Mouse (Mus musculus) forebrain, embryonic 13.5 days (tissue): ENCODE measurements at regions not wholly inside any gene's neighbourhood (a gene's known extent, or its start where the extent isn't known, plus 50 kb on each side); places are given as distances from the start of the nearest gene placed in this dataset.

Experiments
- ATAC-seq: fragments of 200-750 bp; cut with Nextera tagmentation; 2 replicates; pipeline ENCODE4 v1.8.0; 2017
- H3K27ac ChIP-seq: fragments of 300-500 bp; sonication (generic); 2 replicates; pipeline ENCODE4 v1.5.1; 2015; ENCODE audit warnings: inconsistent platforms, mild to moderate bottlenecking, moderate library complexity
- H3K27me3 ChIP-seq: fragments of 300-500 bp; sonication (generic); 2 replicates; pipeline ENCODE4 v1.6.1; 2015; ENCODE audit warnings: mild to moderate bottlenecking, inconsistent platforms
- H3K36me3 ChIP-seq: fragments of 300-500 bp; sonication (generic); 2 replicates; pipeline ENCODE4 v1.6.1; 2015; ENCODE audit warnings: mild to moderate bottlenecking, inconsistent platforms; ENCODE audit not compliant: poor library complexity, severe bottlenecking
- H3K4me1 ChIP-seq: fragments of 300-500 bp; sonication (generic); 2 replicates; pipeline ENCODE4 v1.6.1; 2015; ENCODE audit warnings: inconsistent platforms
- H3K4me2 ChIP-seq: fragments of 300-500 bp; sonication (generic); 2 replicates; pipeline ENCODE4 v1.6.1; 2015; ENCODE audit warnings: inconsistent platforms, mild to moderate bottlenecking, moderate library complexity
- H3K4me3 ChIP-seq: fragments of 300-500 bp; sonication (generic); 2 replicates; pipeline ENCODE4 v1.5.1; 2015; ENCODE audit warnings: mild to moderate bottlenecking, inconsistent platforms
- H3K9ac ChIP-seq: fragments of 300-500 bp; sonication (generic); 2 replicates; pipeline ENCODE4 v1.6.1; 2015; ENCODE audit warnings: mild to moderate bottlenecking, inconsistent platforms
- H3K9me3 ChIP-seq: fragments of 300-500 bp; sonication (generic); replicated peaks from 2 replicates; pipeline ENCODE4 v1.6.1; 2016; ENCODE audit warnings: inconsistent platforms
- WGBS: fragments of 180-500 bp; shearing (Covaris S2); methylation state at CpG from one replicate; pipeline ENCODE4 v1.1.7; 2015; 5-methylcytosine and 5-hydroxymethylcytosine counted together

GRCm38 (mm10) chr1:161692836-161693767, 95.2 kb downstream of the Fasl start:
- H3K9ac ChIP-seq: no peak overlapping the region
- no peak overlapping the region for H3K27ac ChIP-seq
- H3K4me3 ChIP-seq: no peak overlapping the region
- H3K9me3 ChIP-seq: no peaks in the 10 kb centered on the region
- ATAC-seq: no peak
- H3K4me1 ChIP-seq: 0 out of 2 replicates have a peak, but pooled peaks cover 5% of the 10 kb centered on the region
- 87% methylated on average over 14 of the region's 14 CpGs for WGBS
- H3K4me2 ChIP-seq: no peak overlapping the region
- no peaks in the 10 kb centered on the region for H3K36me3 ChIP-seq
- H3K27me3 ChIP-seq: no peaks in the 10 kb centered on the region

- H3K4me3 ChIP-seq: no peak overlapping the region
- peak; percentile 55; the same call in 1 of the 2 replicates for ATAC-seq
- no peaks in the 10 kb centered on the region for H3K36me3 ChIP-seq
- no peak overlapping the region for H3K4me2 ChIP-seq
- no peak overlapping the region for H3K9ac ChIP-seq
- H3K27ac ChIP-seq: no peak overlapping the region
- H3K9me3 ChIP-seq: no peaks in the 10 kb centered on the region
- H3K4me1 ChIP-seq: 0 out of 2 replicates have a peak, but pooled peaks cover 5% of the 10 kb centered on the region
- no peaks in the 10 kb centered on the region for H3K27me3 ChIP-seq
- 32% methylated on average over 3 of the region's 3 CpGs for WGBS
Observed at GRCm38 (mm10) chr1:161688946-161689345, 99.3 kb downstream of the Fasl start.

GRCm38 (mm10) chr1:161687548-161687947, 100.7 kb downstream of the Fasl start:
- peak; percentile 69; the same call in 1 of the 2 replicates for ATAC-seq
- Histone ChIP-seq H3K4me3 (no peak overlapping the region), H3K36me3 (no peaks in the 10 kb centered on the region), H3K4me2 (peak overlapping the region; percentile 14; the same call in 1 of the 2 replicates), H3K9me3 (no peaks in the 10 kb centered on the region), H3K27me3 (no peaks in the 10 kb centered on the region), H3K27ac (no peak overlapping the region), H3K9ac (no peak overlapping the region), H3K4me1 (0 out of 2 replicates have a peak, but pooled peaks cover 5% of the 10 kb centered on the region)
- 24% methylated on average over 12 of the region's 12 CpGs for WGBS

- no peak overlapping the region for H3K9ac ChIP-seq
- H3K36me3 ChIP-seq: no peaks in the 10 kb centered on the region
- no peak overlapping the region for H3K4me2 ChIP-seq
- no peaks in the 10 kb centered on the region for H3K4me1 ChIP-seq
- no peak overlapping the region for H3K4me3 ChIP-seq
- H3K9me3 ChIP-seq: no peaks in the 10 kb centered on the region
- H3K27ac ChIP-seq: no peak overlapping the region
- no peaks in the 10 kb centered on the region for H3K27me3 ChIP-seq
- no peak for ATAC-seq
- WGBS: 90% methylated on average over 6 of the region's 6 CpGs
Observed at GRCm38 (mm10) chr1:161680558-161680957, 107.7 kb downstream of the Fasl start.

GRCm38 (mm10) chr1:161670937-161671336, 117.4 kb downstream of the Fasl start:
- no peaks in the 10 kb centered on the region for H3K27me3 ChIP-seq
- no peaks in the 10 kb centered on the region for H3K9me3 ChIP-seq
- no peak overlapping the region for H3K4me2 ChIP-seq
- H3K36me3 ChIP-seq: no peaks in the 10 kb centered on the region
- WGBS: 90% methylated on average over 5 of the region's 5 CpGs
- no peak overlapping the region for H3K9ac ChIP-seq
- H3K27ac ChIP-seq: no peak overlapping the region
- ATAC-seq: no peak
- no peaks in the 10 kb centered on the region for H3K4me1 ChIP-seq
- no peak overlapping the region for H3K4me3 ChIP-seq

GRCm38 (mm10) chr1:161664321-161664720, 124.0 kb downstream of the Fasl start:
- no peaks in the 10 kb centered on the region for H3K27me3 ChIP-seq
- no peaks in the 10 kb centered on the region for H3K36me3 ChIP-seq
- H3K9ac ChIP-seq: no peak overlapping the region
- WGBS: 69% methylated on average over 3 of the region's 3 CpGs
- H3K4me3 ChIP-seq: no peak overlapping the region
- no peaks in the 10 kb centered on the region for H3K4me1 ChIP-seq
- ATAC-seq: no peak
- no peaks in the 10 kb centered on the region for H3K9me3 ChIP-seq
- H3K4me2 ChIP-seq: no peak overlapping the region
- H3K27ac ChIP-seq: no peak overlapping the region

GRCm38 (mm10) chr1:161663351-161663750, 124.9 kb downstream of the Fasl start:
- 79% methylated on average over 1 of the region's 1 CpGs for whole genome bisulfite sequencing
- no peaks in the 10 kb centered on the region for H3K9me3 ChIP-seq
- H3K27me3 ChIP-seq: no peaks in the 10 kb centered on the region
- no peak overlapping the region for H3K27ac ChIP-seq
- H3K4me2 ChIP-seq: no peak overlapping the region
- ATAC-seq: no peak
- H3K4me1 ChIP-seq: no peaks in the 10 kb centered on the region
- no peak overlapping the region for H3K4me3 ChIP-seq
- H3K36me3 ChIP-seq: no peaks in the 10 kb centered on the region
- H3K9ac ChIP-seq: no peak overlapping the region

- Histone ChIP-seq H3K9ac (no peak overlapping the region), H3K9me3 (no peaks in the 10 kb centered on the region), H3K27me3 (no peaks in the 10 kb centered on the region), H3K4me2 (no peak overlapping the region), H3K4me3 (no peak overlapping the region), H3K27ac (no peak overlapping the region), H3K36me3 (no peaks in the 10 kb centered on the region), H3K4me1 (no peaks in the 10 kb centered on the region)
- WGBS: 88% methylated on average over 2 of the region's 2 CpGs
- no peak for ATAC-seq
Observed at GRCm38 (mm10) chr1:161662241-161662640, 126.1 kb downstream of the Fasl start.

- Histone ChIP-seq H3K9me3 (no peaks in the 10 kb centered on the region), H3K36me3 (no peaks in the 10 kb centered on the region), H3K9ac (no peak overlapping the region), H3K27me3 (no peaks in the 10 kb centered on the region), H3K4me2 (no peak overlapping the region), H3K4me3 (no peak overlapping the region), H3K4me1 (no peaks in the 10 kb centered on the region), H3K27ac (no peak overlapping the region)
- no peak for ATAC-seq
- 77% methylated on average over 1 of the region's 1 CpGs for WGBS
Observed at GRCm38 (mm10) chr1:161657511-161657910, 130.8 kb downstream of the Fasl start.

GRCm38 (mm10) chr1:161649387-161649786, 138.9 kb downstream of the Fasl start:
- Histone ChIP-seq H3K4me1 (no peaks in the 10 kb centered on the region), H3K36me3 (no peaks in the 10 kb centered on the region), H3K4me2 (no peak overlapping the region), H3K9me3 (no peaks in the 10 kb centered on the region), H3K27ac (no peak overlapping the region), H3K9ac (no peak overlapping the region), H3K4me3 (no peak overlapping the region), H3K27me3 (no peaks in the 10 kb centered on the region)
- no peak for ATAC-seq
- 54% methylated on average over 2 of the region's 2 CpGs for WGBS

GRCm38 (mm10) chr1:161632098-161632497, 137.6 kb downstream of the Tnfsf18 start:
- H3K4me3 ChIP-seq: no peak overlapping the region
- no peak overlapping the region for H3K9ac ChIP-seq
- ATAC-seq: no peak
- H3K9me3 ChIP-seq: no peaks in the 10 kb centered on the region
- H3K27ac ChIP-seq: no peak overlapping the region
- H3K27me3 ChIP-seq: no peaks in the 10 kb centered on the region
- WGBS: 87% methylated on average over 5 of the region's 5 CpGs
- H3K36me3 ChIP-seq: no peaks in the 10 kb centered on the region
- H3K4me2 ChIP-seq: no peak overlapping the region
- no peaks in the 10 kb centered on the region for H3K4me1 ChIP-seq

- Histone ChIP-seq H3K4me3 (no peak overlapping the region), H3K4me2 (no peak overlapping the region), H3K27ac (no peak overlapping the region), H3K4me1 (no peaks in the 10 kb centered on the region), H3K36me3 (no peaks in the 10 kb centered on the region), H3K9me3 (no peaks in the 10 kb centered on the region), H3K27me3 (no peaks in the 10 kb centered on the region), H3K9ac (no peak overlapping the region)
- WGBS: 83% methylated on average over 6 of the region's 6 CpGs
- no peak for ATAC-seq
Observed at GRCm38 (mm10) chr1:161621291-161621690, 126.8 kb downstream of the Tnfsf18 start.
